Mouse (Mus musculus): ENCODE data around the gene Nlrp4f. TPM values are rescaled to one million over a fixed set of nuclear protein-coding genes. Genes with fewer than 3 reads are reported as not detected.

The Nlrp4f gene
- total RNA-seq (2017): not detected in 2 replicates

GRCm38 (mm10) chr13:65205877-65206276 is at the start of gene Nlrp4f:
TSS of gene Nlrp4f (minus strand) at chr13:65205977.
- ATAC-seq (replicated peaks in 1 of 2; ENCODE audit: insufficient read depth in 1 of 2, low FRiP score in 2 of 2, low TSS enrichment in 1 of 2, low read depth in 1 of 2, poor library complexity in 2 of 2, severe bottlenecking in 2 of 2): no peak

- no peak for ATAC-seq (replicated peaks in 1 of 2; ENCODE audit: insufficient read depth in 1 of 2, low FRiP score in 2 of 2, low TSS enrichment in 1 of 2, low read depth in 1 of 2, poor library complexity in 2 of 2, severe bottlenecking in 2 of 2)
Measured at GRCm38 (mm10) chr13:65243273-65243672, 37.5 kb upstream of the Nlrp4f start.

GRCm38 (mm10) chr13:65242319-65242787 is 36.6 kb upstream of the Nlrp4f start:
- no peak for ATAC-seq (replicated peaks in 1 of 2; ENCODE audit: insufficient read depth in 1 of 2, low FRiP score in 2 of 2, low TSS enrichment in 1 of 2, low read depth in 1 of 2, poor library complexity in 2 of 2, severe bottlenecking in 2 of 2)

- peak in 1 of 2 experiments; percentile 3; a peak in 1 of 4 replicates for ATAC-seq (replicated peaks in 1 of 2; ENCODE audit: insufficient read depth in 1 of 2, low FRiP score in 2 of 2, low TSS enrichment in 1 of 2, low read depth in 1 of 2, poor library complexity in 2 of 2, severe bottlenecking in 2 of 2)
Measured at GRCm38 (mm10) chr13:65241627-65242318, 36.0 kb upstream of the Nlrp4f start.

- peak; percentile 73 to 81 for ATAC-seq (replicated peaks in 1 of 2; ENCODE audit: insufficient read depth in 1 of 2, low FRiP score in 2 of 2, low TSS enrichment in 1 of 2, low read depth in 1 of 2, poor library complexity in 2 of 2, severe bottlenecking in 2 of 2)
Measured at GRCm38 (mm10) chr13:65241099-65241626, 35.4 kb upstream of the Nlrp4f start.

GRCm38 (mm10) chr13:65240509-65241098 is 34.8 kb upstream of the Nlrp4f start:
- ATAC-seq (replicated peaks in 1 of 2; ENCODE audit: insufficient read depth in 1 of 2, low FRiP score in 2 of 2, low TSS enrichment in 1 of 2, low read depth in 1 of 2, poor library complexity in 2 of 2, severe bottlenecking in 2 of 2): peak; percentile 71 to 74

GRCm38 (mm10) chr13:65237211-65237610 is 31.4 kb upstream of the Nlrp4f start:
- ATAC-seq (replicated peaks in 1 of 2; ENCODE audit: insufficient read depth in 1 of 2, low FRiP score in 2 of 2, low TSS enrichment in 1 of 2, low read depth in 1 of 2, poor library complexity in 2 of 2, severe bottlenecking in 2 of 2): no peak

GRCm38 (mm10) chr13:65226657-65227056 is 20.9 kb upstream of the Nlrp4f start:
- 0 out of 4 replicates have a peak, but pooled peaks of 1 of the 2 experiments have one; percentile 12 for ATAC-seq (replicated peaks in 1 of 2; ENCODE audit: insufficient read depth in 1 of 2, low FRiP score in 2 of 2, low TSS enrichment in 1 of 2, low read depth in 1 of 2, poor library complexity in 2 of 2, severe bottlenecking in 2 of 2)

GRCm38 (mm10) chr13:65225945-65226344 is 20.2 kb upstream of the Nlrp4f start:
- no peak for ATAC-seq (replicated peaks in 1 of 2; ENCODE audit: insufficient read depth in 1 of 2, low FRiP score in 2 of 2, low TSS enrichment in 1 of 2, low read depth in 1 of 2, poor library complexity in 2 of 2, severe bottlenecking in 2 of 2)

GRCm38 (mm10) chr13:65200667-65201066 is 5.1 kb downstream of the Nlrp4f start:
- no peak for ATAC-seq (replicated peaks in 1 of 2; ENCODE audit: insufficient read depth in 1 of 2, low FRiP score in 2 of 2, low TSS enrichment in 1 of 2, low read depth in 1 of 2, poor library complexity in 2 of 2, severe bottlenecking in 2 of 2)

GRCm38 (mm10) chr13:65176472-65177091 is 29.2 kb downstream of the Nlrp4f start:
- ATAC-seq (replicated peaks in 1 of 2; ENCODE audit: insufficient read depth in 1 of 2, low FRiP score in 2 of 2, low TSS enrichment in 1 of 2, low read depth in 1 of 2, poor library complexity in 2 of 2, severe bottlenecking in 2 of 2): no peak

- peak; percentile 80 to 81 for ATAC-seq (replicated peaks in 1 of 2; ENCODE audit: insufficient read depth in 1 of 2, low FRiP score in 2 of 2, low TSS enrichment in 1 of 2, low read depth in 1 of 2, poor library complexity in 2 of 2, severe bottlenecking in 2 of 2)
Measured at GRCm38 (mm10) chr13:65175734-65176471, 29.9 kb downstream of the Nlrp4f start.

- ATAC-seq (replicated peaks in 1 of 2; ENCODE audit: insufficient read depth in 1 of 2, low FRiP score in 2 of 2, low TSS enrichment in 1 of 2, low read depth in 1 of 2, poor library complexity in 2 of 2, severe bottlenecking in 2 of 2): no peak
Measured at GRCm38 (mm10) chr13:65174102-65174501, 31.7 kb downstream of the Nlrp4f start.

- no peak for ATAC-seq (replicated peaks in 1 of 2; ENCODE audit: insufficient read depth in 1 of 2, low FRiP score in 2 of 2, low TSS enrichment in 1 of 2, low read depth in 1 of 2, poor library complexity in 2 of 2, severe bottlenecking in 2 of 2)
Measured at GRCm38 (mm10) chr13:65149940-65150339, 55.8 kb downstream of the Nlrp4f start, which contains the start of gene Olfr466. TSS of gene Olfr466 (plus strand) at chr13:65150240.

- no peak for ATAC-seq (replicated peaks in 1 of 2; ENCODE audit: insufficient read depth in 1 of 2, low FRiP score in 2 of 2, low TSS enrichment in 1 of 2, low read depth in 1 of 2, poor library complexity in 2 of 2, severe bottlenecking in 2 of 2)
Measured at GRCm38 (mm10) chr13:65137789-65138188, 68.0 kb downstream of the Nlrp4f start, which contains the start of gene Olfr465-ps1. TSS of gene Olfr465-ps1 (plus strand) at chr13:65138089.

Data from hematopoietic stem cell, adult 5-6 weeks (primary cell).